Mouse (Mus musculus) WW6 (cell line): ENCODE measurements at regions not wholly inside any gene's neighbourhood (a gene's known extent, or its start where the extent isn't known, plus 50 kb on each side); places are given as distances from the start of the nearest gene placed in this dataset.

ENCODE experiments used
- DNase-seq: peaks from one replicate; pipeline ENCODE4 v3.0.0-alpha.2; 2013; ENCODE audit warnings: low read depth, low spot score

DNA sequence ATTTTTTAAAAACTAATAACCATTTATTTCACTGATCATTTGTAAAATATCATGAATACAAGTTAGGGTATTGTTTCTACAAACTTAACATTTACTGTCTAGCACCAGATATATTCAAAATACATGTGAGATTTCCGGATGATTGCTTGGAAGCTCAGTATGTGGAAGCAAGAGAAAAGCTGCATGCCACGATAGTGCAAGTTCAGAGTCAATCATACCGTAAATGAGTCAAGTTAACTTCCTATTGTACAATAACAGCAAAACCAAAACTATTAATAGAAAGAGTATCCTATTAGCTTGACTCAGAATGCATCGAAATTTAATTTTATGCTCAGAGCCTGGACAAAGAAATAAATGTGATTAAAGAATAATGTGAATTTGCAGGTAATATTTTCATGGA, 1284.6 kb upstream of the Cited2 start:
- no peak for DNase-seq

DNA sequence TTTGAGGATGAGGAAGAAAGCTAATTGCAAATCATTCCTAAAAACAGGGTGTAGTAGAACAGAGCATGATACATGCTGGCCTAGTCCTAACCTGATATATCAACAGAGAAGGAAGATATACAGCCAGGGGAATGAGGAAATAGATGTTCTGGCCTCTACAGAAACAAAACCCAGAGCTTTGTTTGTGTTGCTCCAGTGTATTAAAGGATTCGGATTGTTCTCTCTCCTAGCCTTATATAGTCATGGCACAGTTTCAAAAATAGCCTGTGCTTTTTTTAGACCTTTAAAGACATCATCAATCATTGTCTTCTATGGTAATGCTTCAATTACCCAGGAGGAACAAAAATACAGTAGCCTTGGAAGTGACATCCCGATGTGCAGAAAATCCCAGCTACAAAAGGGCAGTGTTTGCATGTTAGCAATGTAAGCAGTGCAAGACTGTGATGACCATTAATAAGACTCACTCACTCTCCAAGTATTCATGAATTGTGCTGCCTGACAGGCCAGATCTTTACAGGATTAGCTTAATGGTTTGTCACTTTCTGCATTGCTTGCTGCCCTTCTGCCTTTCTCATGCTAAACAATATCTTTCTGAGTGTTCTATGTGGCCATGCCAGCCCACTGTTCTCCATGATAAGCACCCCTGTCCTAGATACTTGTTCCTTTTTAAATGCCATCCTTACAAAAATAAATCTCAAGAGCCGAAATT, 1281.9 kb upstream of the Cited2 start:
- no peak for DNase-seq

DNA sequence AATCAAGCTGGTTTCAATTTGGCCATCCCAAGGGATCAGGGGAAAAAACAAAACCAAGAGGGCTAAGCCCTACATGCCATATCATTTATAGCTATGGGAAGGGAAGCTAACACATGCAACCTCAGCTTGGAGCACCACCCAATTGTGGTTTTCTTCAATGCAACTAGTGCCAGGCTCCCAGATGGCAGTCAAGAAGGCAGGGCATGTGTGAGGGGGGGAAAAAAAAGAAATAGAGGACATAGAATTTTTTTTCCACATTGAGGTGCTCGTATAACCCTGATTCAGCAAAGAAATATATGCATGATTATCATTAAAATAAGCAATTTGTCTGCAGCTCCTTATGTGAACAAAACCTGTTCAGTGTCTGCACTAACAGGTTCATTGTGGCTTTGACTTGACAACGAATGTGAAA, 1281.4 kb upstream of the Cited2 start:
- DNase-seq = no peak

DNA sequence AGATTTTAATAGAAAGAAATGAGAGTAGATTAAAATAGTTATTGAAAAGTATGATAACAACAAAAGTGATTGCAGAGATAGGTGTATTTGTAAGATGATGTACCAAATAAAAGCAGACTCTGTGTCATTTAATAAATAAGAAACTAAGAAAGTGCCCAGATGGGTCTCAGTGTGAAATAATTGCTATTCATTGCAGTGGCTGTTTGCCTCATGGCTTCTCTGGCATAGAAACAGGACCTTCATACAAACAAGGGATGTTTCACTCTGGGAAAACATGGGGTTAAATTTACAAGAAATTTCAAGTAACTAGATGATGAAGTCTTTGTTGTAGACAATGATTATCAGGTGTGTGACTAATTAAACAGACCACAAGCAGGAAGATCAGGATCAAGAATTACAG, 1279.1 kb upstream of the Cited2 start:
- DNase-seq = no peak

DNA sequence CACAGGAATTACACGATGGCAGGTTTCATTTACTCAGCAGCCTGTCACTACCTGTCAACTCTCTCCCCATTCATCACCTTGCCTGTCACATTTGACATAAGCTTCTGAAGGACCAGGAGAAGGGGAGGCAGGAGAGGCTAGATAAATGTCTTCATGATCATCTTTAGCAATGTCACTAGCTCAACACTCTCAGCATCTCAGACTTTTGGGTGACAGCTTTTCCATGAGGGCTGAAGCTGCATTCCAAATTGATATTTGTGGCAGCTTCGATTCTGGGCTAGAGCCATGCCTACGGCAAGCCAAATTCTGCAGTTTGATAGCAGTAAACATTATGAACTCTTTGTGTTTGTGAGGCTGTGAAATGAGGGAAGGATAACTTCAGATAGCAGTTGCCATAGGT, 1255.1 kb upstream of the Cited2 start:
- no peak for DNase-seq

DNA sequence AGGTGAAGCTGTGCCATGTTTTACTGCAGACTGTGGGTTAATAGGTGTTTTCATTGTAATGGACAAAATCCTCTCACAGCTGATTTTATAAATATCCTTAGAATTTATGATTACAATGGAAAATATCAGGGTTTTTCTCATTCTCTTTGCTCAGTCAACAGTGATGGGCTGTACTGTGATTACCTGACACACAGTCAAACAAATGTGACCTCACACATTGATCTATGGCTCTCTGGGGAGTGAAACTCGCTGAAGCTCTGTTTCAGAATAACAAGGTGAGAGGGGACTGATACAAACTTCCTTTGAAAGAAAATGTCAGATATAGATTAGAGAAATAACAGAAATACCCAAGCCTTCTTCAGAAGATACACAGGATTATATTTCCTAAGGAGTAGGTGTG, 1253.3 kb upstream of the Cited2 start:
- DNase-seq = no peak

DNA sequence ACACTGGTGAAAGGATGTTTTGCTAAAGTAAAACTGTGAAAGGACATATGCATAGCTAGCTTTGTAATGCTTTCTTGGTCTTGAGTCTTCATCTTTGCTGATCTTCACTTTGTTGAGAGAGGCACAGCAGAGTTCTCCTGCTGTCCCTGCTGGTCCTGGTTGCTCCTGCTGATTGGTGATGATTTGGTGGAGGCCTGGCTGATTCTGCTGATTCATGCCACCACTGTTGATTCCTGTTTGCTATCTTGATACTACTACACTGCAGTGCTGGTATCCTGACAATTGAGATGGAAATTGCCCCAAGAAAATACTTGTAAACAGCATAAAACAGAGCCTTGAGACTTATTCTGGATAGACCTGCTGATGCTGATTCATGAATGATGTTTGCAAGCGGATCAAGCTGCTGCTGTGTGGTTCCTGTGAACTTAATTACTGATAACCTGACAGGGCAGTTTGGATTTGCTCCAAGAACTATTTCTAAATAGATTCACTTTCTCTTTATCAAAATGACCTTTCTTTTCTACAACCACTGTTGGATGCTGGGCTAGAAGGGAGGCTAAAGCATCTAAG, 1249.0 kb upstream of the Cited2 start:
- no peak for DNase-seq

DNA sequence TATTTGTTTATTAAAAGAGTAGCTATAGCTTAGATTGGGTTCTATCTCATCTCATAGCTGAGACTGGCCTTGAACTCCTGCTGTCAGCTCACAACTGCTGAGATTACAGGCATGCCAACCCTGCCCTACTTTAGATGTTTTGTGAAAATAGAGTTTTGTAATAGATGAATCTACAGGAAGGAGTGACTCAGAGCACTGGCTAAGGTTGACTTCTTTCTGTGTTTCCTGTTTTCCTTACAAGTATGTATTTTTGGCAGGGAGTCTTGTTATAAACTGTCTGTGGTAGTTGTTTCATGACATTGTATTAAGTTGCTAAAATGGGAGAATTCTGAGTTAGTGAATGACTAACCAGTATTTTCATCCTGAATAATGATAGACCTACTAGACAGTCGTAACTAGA, 1224.4 kb upstream of the Cited2 start:
- DNase-seq = no peak

DNA sequence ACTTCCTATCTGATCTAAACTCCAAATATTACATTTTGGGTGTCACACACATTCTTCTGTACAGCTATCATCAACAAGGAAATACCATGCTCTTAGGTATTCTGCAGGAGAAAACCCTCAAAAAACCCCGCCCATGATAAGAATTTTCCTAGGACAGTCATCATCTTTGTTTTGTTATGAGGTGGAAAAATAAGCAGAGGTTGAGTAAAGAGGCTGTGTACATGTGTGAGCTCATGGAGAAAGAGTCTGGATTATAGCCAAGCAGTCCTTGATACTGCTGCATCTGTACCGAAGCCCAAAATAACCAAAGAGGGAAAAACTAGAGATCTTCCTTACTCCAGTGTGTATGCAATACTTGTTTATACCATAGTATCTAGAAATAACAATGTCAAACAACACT, 1215.3 kb upstream of the Cited2 start:
- no peak for DNase-seq

DNA sequence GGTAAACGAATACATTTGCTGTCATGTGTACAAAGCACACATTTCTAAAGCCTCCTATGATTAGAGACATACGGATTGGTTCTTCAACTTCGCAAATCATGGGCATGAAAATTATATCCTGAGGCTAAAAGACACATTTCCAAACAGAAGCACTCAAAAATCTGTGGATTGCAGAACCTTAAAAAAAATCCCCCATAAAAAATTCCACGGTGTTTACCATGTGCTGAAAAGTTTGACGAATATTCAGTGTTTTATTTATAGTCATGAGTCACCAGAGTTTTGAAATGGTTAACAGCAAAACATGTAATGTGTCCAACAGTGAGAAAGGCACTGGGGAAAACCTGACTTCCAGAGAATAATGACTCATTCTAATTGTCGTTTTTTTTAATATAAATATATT, 1214.9 kb upstream of the Cited2 start:
- no peak for DNase-seq

DNA sequence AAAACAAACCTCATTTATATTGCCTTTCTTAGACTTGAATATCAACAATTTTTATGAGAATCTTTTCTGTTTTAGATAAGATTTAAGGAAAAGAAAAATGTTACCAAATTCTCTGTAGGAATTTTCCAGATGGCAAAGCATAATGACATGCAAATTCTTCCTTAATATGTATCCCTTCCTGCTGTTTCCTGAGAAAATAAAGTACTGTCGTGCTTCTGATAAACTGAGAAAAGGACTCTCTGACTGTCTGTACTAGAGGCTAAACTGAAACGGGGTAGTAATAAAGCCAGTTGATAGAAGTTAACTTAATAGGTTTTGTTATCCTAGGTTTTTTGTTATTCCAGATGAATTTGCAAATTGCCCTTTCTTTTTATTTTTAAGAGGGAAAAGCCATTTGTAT, 1208.4 kb upstream of the Cited2 start:
- no peak for DNase-seq

DNA sequence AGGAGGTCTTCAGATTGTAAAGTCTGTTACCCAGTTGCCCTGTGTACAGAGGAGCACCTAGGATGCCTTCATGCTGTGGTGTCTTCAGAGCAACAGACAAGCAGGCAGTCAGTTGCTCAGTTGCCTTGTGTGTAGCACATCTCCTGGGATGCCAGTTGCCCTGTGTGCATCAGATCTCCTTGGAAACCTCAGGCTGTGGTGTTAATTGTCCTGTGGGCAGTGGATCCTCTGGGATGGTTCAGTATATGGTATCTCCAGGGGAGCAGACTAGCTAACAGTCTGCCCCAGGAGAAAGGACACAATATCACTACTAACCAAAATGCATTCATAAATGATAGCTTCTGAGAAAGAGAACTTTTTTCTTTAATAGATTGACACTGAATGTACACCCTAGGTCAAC, 1201.1 kb upstream of the Cited2 start:
- no peak for DNase-seq

DNA sequence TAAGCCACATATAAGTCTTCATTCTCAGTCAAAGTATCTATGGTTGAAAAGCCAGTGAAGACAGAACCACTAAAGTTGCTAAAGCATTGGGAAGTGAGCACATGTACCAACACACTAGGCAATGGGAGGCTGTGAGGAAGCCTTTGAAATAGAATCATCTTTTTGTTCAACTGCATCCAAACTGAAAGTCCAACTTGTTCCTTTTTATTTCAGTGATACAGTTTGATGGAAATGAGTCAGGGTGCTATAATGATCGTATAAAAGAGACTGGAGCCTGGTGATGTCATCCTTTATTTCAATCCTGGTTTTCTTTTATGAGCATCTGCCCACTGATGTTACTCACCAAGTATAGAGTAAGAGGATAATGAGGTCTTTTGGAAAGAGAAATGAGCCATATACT, 1198.9 kb upstream of the Cited2 start:
- no peak for DNase-seq

DNA sequence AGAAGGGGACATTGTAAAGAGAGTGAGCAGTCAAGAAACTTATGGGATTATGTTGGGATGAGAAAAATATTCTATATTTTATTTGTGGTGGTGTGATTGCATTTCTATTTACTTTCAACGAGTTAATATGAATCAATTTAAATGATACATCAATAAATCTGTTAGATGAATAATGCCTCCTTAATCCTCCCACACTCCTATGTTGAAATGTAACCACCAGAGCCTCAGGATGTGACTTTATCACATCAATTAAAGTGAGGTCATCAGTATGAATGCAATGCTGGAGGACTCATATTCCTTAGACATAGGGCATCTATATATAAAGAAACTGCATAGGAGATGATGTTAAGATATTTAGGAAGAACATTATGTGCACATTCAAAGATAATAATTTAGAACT, 1195.3 kb upstream of the Cited2 start:
- no peak for DNase-seq

DNA sequence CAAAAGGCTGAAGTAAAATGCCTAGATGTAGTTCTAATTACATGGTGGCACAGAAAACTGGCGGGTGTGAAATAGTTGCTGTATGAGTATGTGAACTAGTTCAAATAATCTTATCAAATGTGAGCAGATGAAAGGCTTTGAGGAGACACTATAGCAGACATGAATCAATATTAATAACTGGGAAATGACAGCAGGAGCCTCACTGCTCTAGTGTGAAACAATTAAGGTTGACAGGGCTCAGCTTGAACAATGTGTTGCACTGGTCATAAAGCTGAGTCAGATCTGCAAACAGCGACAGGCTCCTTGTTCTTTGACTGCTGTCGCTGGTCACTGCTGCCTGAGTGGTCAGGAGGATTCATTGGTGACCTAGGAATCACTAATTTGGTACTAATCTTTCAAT, 1185.4 kb upstream of the Cited2 start:
- DNase-seq = no peak

DNA sequence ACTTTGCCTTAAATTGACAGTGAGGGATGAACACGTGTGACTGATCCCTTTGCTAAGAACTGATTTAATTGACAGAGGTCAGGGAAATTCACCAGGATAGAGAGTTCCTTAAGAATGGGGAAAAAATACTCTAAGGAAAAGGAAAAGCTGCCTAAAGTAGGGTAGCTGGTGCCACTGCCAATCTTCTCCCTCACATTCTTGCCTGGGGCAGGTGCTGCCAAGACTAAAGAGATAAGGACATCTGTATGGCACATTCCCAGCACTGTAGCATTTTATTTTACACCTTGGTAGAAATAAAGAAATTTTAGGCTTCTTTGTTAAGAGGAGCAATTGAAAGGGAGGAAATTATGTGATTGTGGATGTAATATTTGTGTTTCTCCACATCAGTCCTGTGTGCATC, 1184.6 kb upstream of the Cited2 start:
- DNase-seq = no peak

DNA sequence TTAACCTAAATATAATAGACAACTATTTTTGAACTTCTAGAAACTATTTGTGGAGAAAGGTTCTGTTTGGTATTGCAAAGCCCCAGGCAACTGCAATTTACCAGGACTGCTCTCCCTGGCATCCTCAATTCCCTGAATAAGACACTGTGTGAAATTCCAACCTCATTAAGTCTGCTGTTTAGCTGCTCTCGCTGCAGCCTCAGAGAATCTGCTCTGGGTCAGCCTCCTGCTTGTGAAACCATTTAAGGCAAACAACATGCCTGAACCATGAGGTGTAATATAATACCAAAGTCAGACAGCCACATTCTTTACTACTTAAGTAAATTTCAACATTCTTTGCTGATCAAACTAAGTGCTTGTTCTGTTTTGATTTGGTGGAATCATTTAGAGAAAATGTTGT, 1177.6 kb upstream of the Cited2 start:
- no peak for DNase-seq

DNA sequence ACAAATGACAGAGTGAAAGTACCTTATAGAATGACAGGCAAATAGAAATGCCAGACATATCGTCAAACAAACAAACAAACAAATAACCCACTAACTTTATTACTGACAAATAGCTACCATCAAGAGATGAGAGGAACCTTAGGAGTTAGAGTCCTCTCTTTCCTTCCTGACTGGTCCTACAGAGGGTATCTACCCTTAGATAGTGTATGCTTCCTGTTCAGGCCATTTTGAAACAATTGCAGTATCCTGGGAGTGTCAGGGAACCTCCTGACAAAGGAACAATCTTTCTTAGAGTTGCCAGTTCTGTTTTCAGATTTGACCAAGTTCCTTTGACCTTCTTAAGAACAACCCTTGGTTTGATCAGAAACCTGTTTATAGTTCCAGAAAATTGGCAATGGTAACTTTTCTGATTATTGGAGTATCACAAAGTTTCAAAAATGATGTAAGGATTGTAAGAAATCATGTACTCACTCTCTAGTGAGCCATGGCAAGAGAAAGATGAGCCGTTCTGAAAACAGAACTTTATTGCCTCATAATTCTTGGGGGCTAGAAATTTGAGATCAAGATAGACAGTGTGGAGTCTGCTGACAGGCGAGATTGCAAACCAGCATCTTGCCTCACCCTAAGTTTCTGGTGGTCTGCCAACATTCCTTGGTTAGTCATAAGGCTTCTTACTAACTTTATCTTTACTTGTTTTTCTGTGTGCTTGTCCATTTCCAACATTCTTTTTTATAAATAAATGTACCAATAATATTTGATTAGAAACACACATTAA, 1170.0 kb upstream of the Cited2 start:
- DNase-seq = no peak

DNA sequence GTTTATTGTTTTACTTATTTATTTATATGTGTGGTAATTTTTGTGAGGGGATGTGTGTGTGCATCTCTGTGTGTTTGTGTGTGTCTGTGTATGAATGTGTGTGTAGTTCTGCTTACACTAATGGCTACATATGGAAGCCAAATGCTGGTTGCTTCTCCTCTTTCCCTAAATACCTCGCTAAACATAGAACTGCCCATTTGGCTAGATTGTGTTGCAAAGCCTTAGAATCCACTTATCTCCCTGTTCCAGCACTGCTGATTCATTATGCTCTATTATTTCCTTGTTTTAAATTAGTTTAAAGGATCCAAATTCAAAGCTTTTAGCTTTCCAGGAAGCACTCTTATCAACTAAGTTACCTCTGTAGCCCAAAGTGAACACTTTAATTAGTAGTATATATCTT, 1148.5 kb upstream of the Cited2 start:
- no peak for DNase-seq

DNA sequence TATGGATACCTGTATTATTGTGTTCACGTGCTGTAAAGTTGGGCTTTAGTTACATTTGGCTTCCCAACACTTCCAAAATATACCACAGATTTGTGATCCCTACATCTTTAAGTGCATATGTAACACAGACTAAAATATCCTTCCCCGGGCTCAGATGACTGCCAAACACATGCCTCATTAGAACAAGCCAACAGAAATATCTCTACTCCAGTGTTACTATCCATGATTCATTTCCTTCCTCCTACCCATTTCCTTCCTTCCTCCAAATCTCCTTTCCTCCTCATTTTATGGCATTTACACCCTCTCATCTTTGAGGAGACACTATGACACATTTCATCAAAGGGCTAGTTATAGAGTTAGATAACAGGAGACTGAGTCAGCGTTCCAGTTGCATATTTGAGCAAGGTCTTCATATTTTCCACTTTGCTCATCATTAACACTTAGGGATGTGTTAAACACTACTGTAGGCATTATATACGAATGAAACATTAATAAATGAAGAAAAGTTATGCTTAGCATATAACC, 1144.4 kb upstream of the Cited2 start:
- DNase-seq = no peak

DNA sequence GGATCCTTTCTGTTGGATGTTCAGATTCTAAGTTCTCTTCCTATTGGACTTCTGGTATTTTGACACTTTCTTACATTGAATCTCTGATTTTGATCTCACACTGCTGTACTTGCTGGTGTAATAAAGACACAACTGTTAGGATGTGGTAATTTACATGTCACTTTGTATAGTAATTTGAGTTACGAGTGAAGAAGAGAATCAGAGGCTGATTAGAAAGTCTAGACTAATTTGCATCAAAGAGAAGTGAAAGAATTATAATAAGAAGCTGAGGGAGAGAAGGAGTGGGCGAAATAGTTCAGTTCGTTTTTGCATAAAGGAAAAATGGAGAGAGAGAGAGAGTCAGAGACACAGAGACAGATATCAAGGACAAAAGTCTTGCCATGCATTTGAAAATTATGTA, 1142.8 kb upstream of the Cited2 start:
- no peak for DNase-seq

DNA sequence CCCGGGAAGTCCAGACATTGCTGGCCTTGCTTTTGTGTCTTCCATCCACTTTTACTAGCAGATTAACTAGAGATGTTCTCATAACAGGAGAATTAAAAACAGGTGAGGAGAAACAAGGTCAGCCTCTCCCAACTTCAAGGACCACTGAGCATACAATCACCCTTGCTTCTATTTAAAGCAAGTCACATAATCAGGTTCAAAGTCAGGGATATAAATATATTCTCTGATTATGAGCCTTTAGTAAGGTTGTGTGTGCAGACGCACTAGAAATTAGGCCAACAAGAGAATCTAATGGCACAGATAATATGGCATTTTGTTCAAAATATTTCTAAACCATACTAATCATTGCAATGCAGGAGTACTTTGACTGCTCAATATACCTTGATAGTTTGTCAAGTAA, 1134.2 kb upstream of the Cited2 start:
- no peak for DNase-seq

DNA sequence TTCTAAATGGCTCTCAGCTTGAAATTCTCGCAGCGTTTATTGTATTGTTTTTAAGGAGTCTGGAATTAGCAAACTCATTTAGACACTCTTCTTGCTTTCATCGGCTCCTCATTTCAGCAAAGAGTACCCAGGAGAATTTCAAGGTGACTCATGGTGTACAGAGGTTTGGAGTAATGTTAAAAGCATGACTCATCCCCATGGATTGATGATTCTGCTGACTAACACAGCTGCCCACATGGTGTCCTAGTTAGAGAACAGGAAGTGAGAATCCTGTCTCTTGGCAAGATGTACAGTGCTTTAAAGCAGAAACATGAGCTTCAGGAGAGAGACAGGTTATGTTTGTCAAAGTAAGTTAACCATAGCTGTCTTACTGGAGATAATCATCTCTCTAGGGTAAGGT, 1133.6 kb upstream of the Cited2 start:
- no peak for DNase-seq
